ENCODE assay signal across 10 mouse cellular contexts in genomic region chr4:125123279-125123671, GRCm38 (mm10). TPM values are rescaled to one million over a fixed set of nuclear protein-coding genes. Genes with fewer than 3 reads are reported as not detected.
DNase-seq lines count a peak whose midpoint lies in the region; ATAC-seq and TF ChIP-seq lines count a peak whose summit lies in the region.
"Had no signal": no experiment of that assay in that cellular context is flagged by ENCODE, and none has a peak within 500 bp of the region (broad histone marks: within the 10 kb centered on the region; RNA-seq: fewer than 3 reads in every experiment).

No protein-coding gene starts in this region.

- no peak overlapping the region for H3K4me3 ChIP-seq in C2C12 (ENCODE audit: insufficient read depth, poor library complexity, severe bottlenecking)
- no peak overlapping the region for H3K4me3 ChIP-seq in heart, embryonic 14.5 days (ENCODE audit: control insufficient read depth in 1 of 2, insufficient read depth in 1 of 2, low read depth in 1 of 2, low read length in 2 of 2)
- H3K4me3 ChIP-seq in liver, embryonic 12.5 days, result no peak overlapping the region

- no peaks in the 10 kb centered on the region for H3K9me3 ChIP-seq in heart, embryonic 14.5 days (ENCODE audit: control insufficient read depth, low read length)
- H3K9me3 ChIP-seq in liver, embryonic 12.5 days (replicated peaks), result no peaks in the 10 kb centered on the region

- DNase-seq in gastrocnemius, adult 18-20 months (ENCODE audit: low spot score), result peak; percentile 68
- no peak for DNase-seq in gastrocnemius, postnatal 25 days
- DNase-seq in left cerebral cortex, postnatal 10 days (ENCODE audit: extremely low spot score in 1 of 2, low spot score in 2 of 2), result no peak
- DNase-seq in left cerebral cortex, adult 18-20 months (ENCODE audit: low spot score in 2 of 2), result no peak
- DNase-seq: cerebellum, adult 9-11 months had no signal

- peak overlapping the region; percentile 65 for H3ac ChIP-seq in C2C12 (ENCODE audit: control insufficient read depth, insufficient read length, low read depth)

- H3K79me3 ChIP-seq in C2C12 (ENCODE audit: low read depth), result peaks cover 50% of the 10 kb centered on the region

- no peak for ATAC-seq in heart, embryonic 14.5 days (ENCODE audit: insufficient number of reproducible peaks, insufficient read depth, low FRiP score, low read depth)
- ATAC-seq in liver, embryonic 12.5 days, result no peak
- ATAC-seq in cerebellum, adult (ENCODE audit: insufficient number of reproducible peaks, low FRiP score, low TSS enrichment), result no peak
- ATAC-seq: hindbrain, embryonic 16.5 days had no signal

- 76% methylated on average over 7 of the region's 7 CpGs for WGBS in heart, embryonic 14.5 days
- 57% methylated on average over 7 of the region's 7 CpGs for WGBS in liver, embryonic 12.5 days (ENCODE audit: insufficient replicate concordance)

- H3K9ac ChIP-seq in heart, embryonic 14.5 days (ENCODE audit: low read length), result peak overlapping the region; percentile 42
- H3K9ac ChIP-seq in liver, embryonic 12.5 days, result peak overlapping the region; percentile 30; the same call in 1 of the 2 replicates

- peaks cover 30 to 36% of the 10 kb centered on the region in 2 experiments for H3K4me1 ChIP-seq in heart, embryonic 14.5 days (ENCODE audit: control insufficient read depth in 2 of 2, insufficient read depth in 2 of 2, low read length in 2 of 2)
- H3K4me1 ChIP-seq in liver, embryonic 12.5 days, result peaks cover 66% of the 10 kb centered on the region

- H3K27me3 ChIP-seq in C2C12 (ENCODE audit: control insufficient read depth, insufficient read depth, insufficient read length), result no peaks in the 10 kb centered on the region
- H3K27me3 ChIP-seq in heart, embryonic 14.5 days (ENCODE audit: control insufficient read depth, insufficient read depth, low read length), result no peaks in the 10 kb centered on the region
- H3K27me3 ChIP-seq in liver, embryonic 12.5 days (replicated peaks), result no peaks in the 10 kb centered on the region

- H3K4me2 ChIP-seq in heart, embryonic 14.5 days (ENCODE audit: low read length), result no peak overlapping the region
- peak overlapping the region; percentile 47 for H3K4me2 ChIP-seq in liver, embryonic 12.5 days

- peaks cover 67% of the 10 kb centered on the region for H3K79me2 ChIP-seq in C2C12 (ENCODE audit: control insufficient read depth, insufficient read depth)

- H3K27ac ChIP-seq in heart, embryonic 14.5 days (replicated peaks in 1 of 2; ENCODE audit: control insufficient read depth in 1 of 2, insufficient read depth in 1 of 2, low read depth in 2 of 2, low read length in 2 of 2), result peak overlapping the region in 1 of 2 experiments; percentile 39; a peak in 1 of 4 replicates
- peak overlapping the region; percentile 61 for H3K27ac ChIP-seq in liver, embryonic 12.5 days

- intact Hi-C loops in left cerebral cortex, postnatal 10 days (cut with DNase I), result no loop called here

- no peak for TF ChIP-seq CTCF in C2C12 (IDR thresholded peaks at IDR 0.05; ENCODE audit: control insufficient read depth, insufficient read depth, insufficient read length)

- H3K36me3 ChIP-seq in C2C12 (ENCODE audit: control insufficient read depth, insufficient read depth), result peaks cover 53% of the 10 kb centered on the region
- H3K36me3 ChIP-seq in heart, embryonic 14.5 days (ENCODE audit: control insufficient read depth, insufficient read depth, low read length), result peaks cover 25% of the 10 kb centered on the region
- peaks cover 21% of the 10 kb centered on the region for H3K36me3 ChIP-seq in liver, embryonic 12.5 days

TF ChIP-seq in C2C12, 6 proteins besides CTCF, POLR2A, EP300 and RAD21:
- TF ChIP-seq MYOG (IDR thresholded peaks at IDR 0.05; ENCODE audit: control insufficient read depth, extremely low read depth, insufficient read length) (no peak), CEBPB (IDR thresholded peaks at IDR 0.05; ENCODE audit: low read depth) (peak; percentile 88)

RNA-seq across cellular contexts. Expression of gene Zc3h12a, which starts 4.4 kb away (rescaled TPM):
- total RNA-seq in gastrocnemius, adult 18-20 months (2021), result 1 to 10 TPM; 2.8 to 3.0 TPM
- total RNA-seq in gastrocnemius, postnatal 25 days (2021), result 1 to 10 TPM; 2.3 to 2.9 TPM
- 6.7 TPM for polyA plus RNA-seq in C2C12 (2012; fragmentation: generic; extraction: Trizol)
- polyA plus RNA-seq in heart, embryonic 14.5 days (2014; fragmentation: Nextera tagmentation; extraction: Ambion mirVana), result 1.1 and 1.3 TPM in 2 replicates
- polyA plus RNA-seq in liver, embryonic 12.5 days (2016; fragmentation: Nextera tagmentation; extraction: Ambion mirVana), result 0.56 and 0.62 TPM in 2 replicates
- total RNA-seq in left cerebral cortex, postnatal 10 days (2021), result 1 to 10 TPM in 1 of 2 experiments, under 1 TPM in 1; 0.57 to 1.2 TPM
- total RNA-seq in left cerebral cortex, adult 18-20 months (2021), result 1 to 10 TPM in 1 of 2 experiments, under 1 TPM in 1; 0.56 to 1.1 TPM

RNA-seq across cellular contexts. Expression of gene Meaf6, which starts 38.3 kb away (rescaled TPM):
- 10 to 100 TPM; 11.6 TPM for total RNA-seq in gastrocnemius, adult 18-20 months (2021)
- total RNA-seq in gastrocnemius, postnatal 25 days (2021), result 10 to 100 TPM; 10.7 to 12.9 TPM
- 31.3 TPM for polyA plus RNA-seq in C2C12 (2012; fragmentation: generic; extraction: Trizol)
- 43.8 and 46.0 TPM in 2 replicates for polyA plus RNA-seq in heart, embryonic 14.5 days (2014; fragmentation: Nextera tagmentation; extraction: Ambion mirVana)
- polyA plus RNA-seq in liver, embryonic 12.5 days (2016; fragmentation: Nextera tagmentation; extraction: Ambion mirVana), result 31.6 and 33.0 TPM in 2 replicates
- total RNA-seq in left cerebral cortex, postnatal 10 days (2021), result 100 to 1,000 TPM; 142 to 151 TPM
- 100 to 1,000 TPM; 129 to 139 TPM for total RNA-seq in left cerebral cortex, adult 18-20 months (2021)

RNA-seq across cellular contexts. Expression of gene Snip1, which starts 56.8 kb away (rescaled TPM):
- 1 to 10 TPM; 4.8 TPM for total RNA-seq in gastrocnemius, adult 18-20 months (2021)
- total RNA-seq in gastrocnemius, postnatal 25 days (2021), result 1 to 10 TPM; 4.6 to 4.7 TPM
- polyA plus RNA-seq in C2C12 (2012; fragmentation: generic; extraction: Trizol), result 19.1 TPM
- 19.3 and 21.2 TPM in 2 replicates for polyA plus RNA-seq in heart, embryonic 14.5 days (2014; fragmentation: Nextera tagmentation; extraction: Ambion mirVana)
- 21.6 and 24.8 TPM in 2 replicates for polyA plus RNA-seq in liver, embryonic 12.5 days (2016; fragmentation: Nextera tagmentation; extraction: Ambion mirVana)
- 10 to 100 TPM; 12.8 to 13.7 TPM for total RNA-seq in left cerebral cortex, postnatal 10 days (2021)
- 10 to 100 TPM; 15.1 to 16.0 TPM for total RNA-seq in left cerebral cortex, adult 18-20 months (2021)

RNA-seq across cellular contexts. Expression of gene Dnali1, which starts 57.8 kb away (rescaled TPM):
- total RNA-seq in gastrocnemius, adult 18-20 months (2021), result not detected
- total RNA-seq in gastrocnemius, postnatal 25 days (2021), result not detected
- polyA plus RNA-seq in C2C12 (2012; fragmentation: generic; extraction: Trizol), result 0.04 TPM
- not detected in 2 replicates for polyA plus RNA-seq in heart, embryonic 14.5 days (2014; fragmentation: Nextera tagmentation; extraction: Ambion mirVana)
- polyA plus RNA-seq in liver, embryonic 12.5 days (2016; fragmentation: Nextera tagmentation; extraction: Ambion mirVana), result 0.10 TPM in 1 of 2 replicates, not detected in the other
- total RNA-seq in left cerebral cortex, postnatal 10 days (2021), result under 1 TPM; 0.16 to 0.21 TPM
- total RNA-seq in left cerebral cortex, adult 18-20 months (2021), result under 1 TPM; 0.16 to 0.77 TPM

Comparison
In these comparisons a context has a peak if more than half of its experiments do, and no peak if none do; other contexts are left out.
1. RNA of gene Meaf6, which starts 38.3 kb away (total RNA-seq): 142 to 151 TPM in left cerebral cortex, postnatal 10 days and 129 to 139 TPM in left cerebral cortex, adult 18-20 months; 10.7 to 12.9 TPM in gastrocnemius, postnatal 25 days and 11.6 TPM in gastrocnemius, adult 18-20 months; every median in the first group is over 4 times any median in the second.